Mouse (Mus musculus): ENCODE results near the gene Plxna2. TPM values are rescaled to one million over a fixed set of nuclear protein-coding genes. Genes with fewer than 3 reads are reported as not detected.
A peak's percentile ranks its signal among the peaks of the same experiment; 100 is the strongest.

Gene Plxna2
- polyA plus RNA-seq, 1 experiment from 2014 or later = 6.0 TPM

DNA sequence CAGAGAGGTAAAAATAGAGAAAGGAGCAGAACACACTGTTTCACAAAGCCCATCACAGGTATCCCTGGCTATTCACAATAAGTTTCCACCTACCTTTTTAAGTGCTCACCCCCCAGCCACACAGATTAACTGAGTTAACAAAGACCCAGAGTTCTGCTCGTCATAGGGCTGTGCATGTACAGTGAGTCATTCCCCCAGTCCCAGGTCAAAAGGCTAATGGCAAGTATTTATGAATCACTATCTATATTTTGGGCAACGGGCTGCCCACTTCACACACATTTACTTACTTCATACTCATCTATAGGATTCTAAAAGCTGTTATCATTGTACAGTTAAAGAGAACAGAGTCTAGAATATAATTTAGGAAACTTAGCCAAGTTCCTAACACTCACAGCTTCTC is 70.1 kb downstream of the Plxna2 start:
- no peak for ATAC-seq (ENCODE audit: low FRiP score, low TSS enrichment)
- no peak overlapping the region for H3K4me3 ChIP-seq (ENCODE audit: low read length)
- no peak overlapping the region for H3K27ac ChIP-seq (ENCODE audit: low read length)
- H3K9ac ChIP-seq (replicated peaks; ENCODE audit: low read length) = no peak overlapping the region
- 50% methylated on average over 2 of the region's 2 CpGs for WGBS
- H3K36me3 ChIP-seq (ENCODE audit: insufficient read depth, low read length) = no peaks in the 10 kb centered on the region
- no peak overlapping the region for H3K4me2 ChIP-seq (replicated peaks; ENCODE audit: low read depth, low read length)
- H3K9me3 ChIP-seq (ENCODE audit: low read length) = no peaks in the 10 kb centered on the region
- no peaks in the 10 kb centered on the region for H3K27me3 ChIP-seq (ENCODE audit: insufficient read depth, low read length)
- no peaks in the 10 kb centered on the region for H3K4me1 ChIP-seq (ENCODE audit: insufficient read depth, low read length)

DNA sequence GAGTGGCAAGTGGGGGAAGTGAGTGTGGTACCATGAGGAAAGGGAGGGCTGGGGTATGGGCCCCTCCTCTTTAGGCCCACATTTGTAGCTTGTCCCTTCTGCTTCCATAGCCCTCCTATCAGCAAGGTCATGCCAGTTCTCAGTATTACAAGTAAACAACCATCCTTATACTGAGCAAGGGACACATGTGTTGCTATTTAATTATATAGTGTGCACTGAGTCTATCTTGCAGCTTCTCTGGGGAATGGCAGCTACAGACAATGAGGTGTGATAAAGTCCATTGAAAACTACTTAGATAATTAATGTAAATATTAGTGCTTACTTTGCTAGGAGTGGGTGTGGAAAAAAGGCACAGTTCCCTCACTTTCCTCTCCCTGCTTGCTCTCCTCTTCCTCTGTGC is 75.0 kb downstream of the Plxna2 start:
- no peaks in the 10 kb centered on the region for H3K9me3 ChIP-seq (ENCODE audit: low read length)
- ATAC-seq (ENCODE audit: low FRiP score, low TSS enrichment) = no peak
- no peak overlapping the region for H3K4me2 ChIP-seq (replicated peaks; ENCODE audit: low read depth, low read length)
- H3K27ac ChIP-seq (ENCODE audit: low read length) = no peak overlapping the region
- H3K4me1 ChIP-seq (ENCODE audit: insufficient read depth, low read length) = peaks cover 4% of the 10 kb centered on the region
- no peaks in the 10 kb centered on the region for H3K27me3 ChIP-seq (ENCODE audit: insufficient read depth, low read length)
- H3K36me3 ChIP-seq (ENCODE audit: insufficient read depth, low read length) = no peaks in the 10 kb centered on the region
- no peak overlapping the region for H3K4me3 ChIP-seq (ENCODE audit: low read length)
- no peak overlapping the region for H3K9ac ChIP-seq (replicated peaks; ENCODE audit: low read length)

DNA sequence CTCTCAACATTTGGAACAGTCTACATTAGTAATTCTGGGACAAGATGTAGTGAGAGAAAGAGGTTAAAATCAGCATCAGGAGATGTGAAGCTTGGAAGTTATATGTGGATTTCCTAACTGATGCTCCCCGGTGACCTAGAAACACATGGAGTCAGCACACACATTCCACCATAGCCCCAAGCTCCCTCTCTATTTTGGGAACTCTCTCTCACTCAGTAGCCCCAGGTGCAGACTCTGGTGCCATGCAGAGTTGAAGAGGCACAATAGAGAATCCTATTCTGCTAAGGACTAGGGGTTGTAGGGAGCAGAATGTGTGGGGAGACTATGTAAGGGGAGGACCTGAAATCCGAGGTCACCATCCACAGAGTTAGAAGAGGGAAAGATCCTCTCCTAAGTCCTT is 75.5 kb downstream of the Plxna2 start:
- Histone ChIP-seq H3K4me3 (ENCODE audit: low read length) (no peak overlapping the region), H3K4me2 (replicated peaks; ENCODE audit: low read depth, low read length) (no peak overlapping the region), H3K27ac (ENCODE audit: low read length) (no peak overlapping the region), H3K4me1 (ENCODE audit: insufficient read depth, low read length) (peaks cover 4% of the 10 kb centered on the region), H3K36me3 (ENCODE audit: insufficient read depth, low read length) (no peaks in the 10 kb centered on the region), H3K9ac (replicated peaks; ENCODE audit: low read length) (no peak overlapping the region), H3K27me3 (ENCODE audit: insufficient read depth, low read length) (no peaks in the 10 kb centered on the region), H3K9me3 (ENCODE audit: low read length) (no peaks in the 10 kb centered on the region)
- ATAC-seq (ENCODE audit: low FRiP score, low TSS enrichment) = no peak
- 81% methylated on average over 2 of the region's 2 CpGs for WGBS

DNA sequence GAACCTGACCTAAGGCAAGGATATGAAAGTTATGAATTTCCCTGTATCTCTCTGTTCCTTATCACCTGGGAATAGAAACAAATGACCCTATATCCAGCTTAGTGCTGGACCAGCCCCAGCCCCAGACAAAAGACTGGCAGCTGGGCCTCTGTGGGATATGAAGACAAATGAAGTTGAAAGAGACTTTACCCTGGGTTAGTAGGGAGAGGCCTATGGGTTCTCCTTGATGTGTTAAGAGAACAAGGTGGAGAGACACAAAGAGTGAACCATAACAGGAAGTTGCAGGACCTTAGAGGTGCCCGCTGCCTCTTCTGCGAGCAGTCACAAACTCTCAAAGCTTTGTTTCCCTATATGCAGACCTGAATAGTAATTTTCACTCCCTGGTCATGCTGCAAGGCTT is 76.8 kb downstream of the Plxna2 start:
- H3K27me3 ChIP-seq (ENCODE audit: insufficient read depth, low read length) = no peaks in the 10 kb centered on the region

DNA sequence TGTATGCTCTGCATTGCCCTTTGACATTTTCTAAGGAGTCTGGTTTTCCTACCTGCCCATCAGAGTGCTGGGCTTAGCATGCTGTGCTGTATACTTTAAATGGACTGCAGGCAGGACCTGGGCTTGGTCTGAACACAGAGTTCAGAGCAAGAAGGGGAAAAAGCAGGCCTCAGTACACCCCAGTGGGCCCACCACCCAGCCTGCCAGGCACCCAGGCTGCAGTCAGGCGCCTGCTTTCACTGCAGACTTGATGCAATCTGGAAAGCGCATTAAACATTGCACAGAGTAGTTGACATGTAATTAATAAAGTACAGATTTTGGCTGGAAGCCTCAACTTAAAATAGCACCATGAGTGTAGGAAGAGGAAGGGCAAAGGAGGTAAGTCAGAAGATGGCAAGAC is 79.4 kb downstream of the Plxna2 start:
- Histone ChIP-seq H3K36me3 (ENCODE audit: insufficient read depth, low read length) (no peaks in the 10 kb centered on the region), H3K4me2 (replicated peaks; ENCODE audit: low read depth, low read length) (no peak overlapping the region), H3K9me3 (ENCODE audit: low read length) (no peaks in the 10 kb centered on the region), H3K27me3 (ENCODE audit: insufficient read depth, low read length) (no peaks in the 10 kb centered on the region), H3K4me3 (ENCODE audit: low read length) (no peak overlapping the region), H3K27ac (ENCODE audit: low read length) (no peak overlapping the region), H3K9ac (replicated peaks; ENCODE audit: low read length) (no peak overlapping the region), H3K4me1 (ENCODE audit: insufficient read depth, low read length) (peaks cover 4% of the 10 kb centered on the region)
- no peak for ATAC-seq (ENCODE audit: low FRiP score, low TSS enrichment)
- 61% methylated on average over 2 of the region's 2 CpGs for WGBS

More for the DNA sequence above, 76.8 kb downstream of the Plxna2 start:
- Histone ChIP-seq H3K4me3 (ENCODE audit: low read length) (no peak overlapping the region), H3K36me3 (ENCODE audit: insufficient read depth, low read length) (no peaks in the 10 kb centered on the region), H3K9ac (replicated peaks; ENCODE audit: low read length) (no peak overlapping the region), H3K9me3 (ENCODE audit: low read length) (no peaks in the 10 kb centered on the region), H3K4me2 (replicated peaks; ENCODE audit: low read depth, low read length) (no peak overlapping the region), H3K4me1 (ENCODE audit: insufficient read depth, low read length) (peaks cover 4% of the 10 kb centered on the region), H3K27ac (ENCODE audit: low read length) (no peak overlapping the region)
- no peak for ATAC-seq (ENCODE audit: low FRiP score, low TSS enrichment)
- 94% methylated on average over 2 of the region's 2 CpGs for WGBS

DNA sequence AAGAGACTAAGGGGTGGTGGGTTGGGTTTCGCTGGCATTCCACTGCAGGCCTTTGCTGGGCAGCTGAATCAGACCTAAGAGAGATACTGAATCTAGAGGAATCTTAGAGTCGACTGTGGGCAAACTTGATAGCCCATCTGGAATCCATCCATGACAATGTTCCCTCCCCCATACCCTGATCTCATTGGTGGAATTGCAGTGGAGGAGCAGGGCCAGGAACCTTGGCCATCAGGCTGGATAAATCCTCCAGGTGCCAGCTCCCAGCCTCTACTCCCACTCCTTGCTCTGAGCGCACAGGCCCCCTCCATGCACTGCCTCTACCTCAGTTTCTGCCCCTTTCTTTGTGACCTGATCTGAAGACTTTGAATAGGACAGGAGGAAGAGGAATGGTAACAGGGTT is 81.3 kb downstream of the Plxna2 start:
- Histone ChIP-seq H3K27me3 (ENCODE audit: insufficient read depth, low read length) (no peaks in the 10 kb centered on the region), H3K4me3 (ENCODE audit: low read length) (no peak overlapping the region), H3K9ac (replicated peaks; ENCODE audit: low read length) (no peak overlapping the region), H3K27ac (ENCODE audit: low read length) (no peak overlapping the region), H3K4me1 (ENCODE audit: insufficient read depth, low read length) (peaks cover 14% of the 10 kb centered on the region), H3K9me3 (ENCODE audit: low read length) (no peaks in the 10 kb centered on the region), H3K36me3 (ENCODE audit: insufficient read depth, low read length) (no peaks in the 10 kb centered on the region), H3K4me2 (replicated peaks; ENCODE audit: low read depth, low read length) (no peak overlapping the region)
- WGBS = 60% methylated on average over 3 of the region's 3 CpGs
- peak; percentile 60; the same call in 1 of the 2 replicates for ATAC-seq (ENCODE audit: low FRiP score, low TSS enrichment)

DNA sequence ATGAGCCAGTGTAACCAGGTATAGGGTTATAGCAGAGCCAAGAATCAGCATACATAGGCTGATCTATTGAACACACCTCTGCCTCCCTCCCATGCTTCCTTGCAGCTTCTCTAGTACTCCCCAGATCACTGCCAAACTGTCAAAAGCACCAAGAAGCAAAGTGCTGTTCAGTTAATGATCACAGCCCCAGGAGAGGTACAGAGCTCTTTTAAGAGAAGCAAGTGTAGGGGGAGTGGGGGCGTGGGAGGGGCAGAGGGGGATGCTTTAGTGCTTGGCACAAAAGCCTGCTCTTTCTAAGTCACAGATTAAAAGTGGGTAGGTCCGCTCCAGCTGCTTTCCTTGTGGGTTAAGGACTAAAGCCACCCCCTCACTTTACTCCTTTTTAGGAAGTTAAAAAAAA is 85.2 kb downstream of the Plxna2 start:
- 23% methylated on average over 2 of the region's 2 CpGs for WGBS
- peaks cover 11% of the 10 kb centered on the region; the same call in 1 of the 2 replicates for H3K4me1 ChIP-seq (ENCODE audit: insufficient read depth, low read length)
- no peak overlapping the region for H3K9ac ChIP-seq (replicated peaks; ENCODE audit: low read length)
- ATAC-seq (ENCODE audit: low FRiP score, low TSS enrichment) = peak; percentile 62; the same call in 1 of the 2 replicates
- no peaks in the 10 kb centered on the region for H3K36me3 ChIP-seq (ENCODE audit: insufficient read depth, low read length)
- no peak overlapping the region for H3K27ac ChIP-seq (ENCODE audit: low read length)
- H3K4me2 ChIP-seq (replicated peaks; ENCODE audit: low read depth, low read length) = no peak overlapping the region
- no peaks in the 10 kb centered on the region for H3K27me3 ChIP-seq (ENCODE audit: insufficient read depth, low read length)
- H3K4me3 ChIP-seq (ENCODE audit: low read length) = no peak overlapping the region
- H3K9me3 ChIP-seq (ENCODE audit: low read length) = no peaks in the 10 kb centered on the region

DNA sequence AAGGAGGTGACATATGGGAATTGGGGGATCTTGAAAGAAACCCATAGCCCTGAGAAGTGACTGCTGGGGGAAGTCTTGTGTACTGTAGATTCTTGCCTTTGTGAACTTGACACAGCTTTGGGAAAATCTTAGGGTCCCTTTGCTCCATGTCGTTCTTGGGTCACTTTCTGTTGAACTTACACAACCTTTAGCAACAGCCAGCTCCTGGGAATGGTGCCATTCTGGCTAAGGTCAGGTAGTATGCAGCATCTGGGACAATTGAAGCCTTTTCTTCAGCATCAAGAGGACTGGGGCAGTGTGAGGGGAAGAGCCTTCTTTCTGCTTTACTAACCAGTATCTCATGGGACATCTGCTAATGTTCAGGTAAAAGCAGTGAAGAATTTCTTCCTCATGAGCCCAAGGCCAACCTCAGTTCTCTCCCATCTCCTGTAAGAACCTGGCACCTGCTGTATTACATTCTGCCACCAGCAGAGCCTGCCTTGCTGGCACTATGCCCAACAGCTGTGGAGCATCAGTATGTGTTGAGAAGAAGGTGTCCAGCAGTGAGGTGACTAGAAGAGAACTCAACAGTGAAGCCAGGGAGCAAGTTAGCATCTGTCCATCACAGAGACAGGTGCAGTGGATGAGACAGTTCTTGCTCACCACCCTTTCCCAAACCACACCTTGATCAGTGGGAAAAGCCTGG is 86.3 kb downstream of the Plxna2 start:
- H3K9me3 ChIP-seq (ENCODE audit: low read length) = no peaks in the 10 kb centered on the region
- WGBS = 61% methylated on average over 1 of the region's 1 CpGs
- no peak overlapping the region for H3K4me2 ChIP-seq (replicated peaks; ENCODE audit: low read depth, low read length)
- no peak overlapping the region for H3K9ac ChIP-seq (replicated peaks; ENCODE audit: low read length)
- H3K27me3 ChIP-seq (ENCODE audit: insufficient read depth, low read length) = no peaks in the 10 kb centered on the region
- peaks cover 11% of the 10 kb centered on the region; the same call in 1 of the 2 replicates for H3K4me1 ChIP-seq (ENCODE audit: insufficient read depth, low read length)
- no peak for ATAC-seq (ENCODE audit: low FRiP score, low TSS enrichment)
- H3K27ac ChIP-seq (ENCODE audit: low read length) = no peak overlapping the region
- no peaks in the 10 kb centered on the region for H3K36me3 ChIP-seq (ENCODE audit: insufficient read depth, low read length)
- no peak overlapping the region for H3K4me3 ChIP-seq (ENCODE audit: low read length)

DNA sequence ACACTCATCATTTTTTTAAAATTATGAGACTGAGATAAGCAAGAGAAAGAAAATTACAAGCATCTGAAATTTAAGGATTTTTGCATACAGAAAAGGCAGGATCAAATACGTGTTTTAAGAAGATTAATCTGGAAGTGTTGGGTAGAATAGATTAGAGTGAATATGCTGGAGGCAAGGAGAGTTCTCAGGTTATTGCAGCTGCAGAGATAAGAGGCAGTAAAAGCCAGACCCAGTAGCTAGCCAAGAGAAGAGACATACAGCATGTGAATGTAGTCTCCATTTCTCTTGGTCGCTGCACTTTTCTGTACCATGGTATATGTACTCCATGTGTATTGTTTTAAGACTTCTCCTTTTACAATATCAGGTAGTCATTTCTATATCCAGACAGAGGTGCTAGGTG is 88.5 kb downstream of the Plxna2 start:
- Histone ChIP-seq H3K27me3 (ENCODE audit: insufficient read depth, low read length) (no peaks in the 10 kb centered on the region), H3K36me3 (ENCODE audit: insufficient read depth, low read length) (no peaks in the 10 kb centered on the region), H3K27ac (ENCODE audit: low read length) (no peak overlapping the region), H3K4me3 (ENCODE audit: low read length) (no peak overlapping the region), H3K4me1 (ENCODE audit: insufficient read depth, low read length) (peaks cover 11% of the 10 kb centered on the region; the same call in 1 of the 2 replicates), H3K9me3 (ENCODE audit: low read length) (no peaks in the 10 kb centered on the region), H3K9ac (replicated peaks; ENCODE audit: low read length) (no peak overlapping the region), H3K4me2 (replicated peaks; ENCODE audit: low read depth, low read length) (no peak overlapping the region)
- no peak for ATAC-seq (ENCODE audit: low FRiP score, low TSS enrichment)
- 75% methylated on average over 2 of the region's 2 CpGs for WGBS

DNA sequence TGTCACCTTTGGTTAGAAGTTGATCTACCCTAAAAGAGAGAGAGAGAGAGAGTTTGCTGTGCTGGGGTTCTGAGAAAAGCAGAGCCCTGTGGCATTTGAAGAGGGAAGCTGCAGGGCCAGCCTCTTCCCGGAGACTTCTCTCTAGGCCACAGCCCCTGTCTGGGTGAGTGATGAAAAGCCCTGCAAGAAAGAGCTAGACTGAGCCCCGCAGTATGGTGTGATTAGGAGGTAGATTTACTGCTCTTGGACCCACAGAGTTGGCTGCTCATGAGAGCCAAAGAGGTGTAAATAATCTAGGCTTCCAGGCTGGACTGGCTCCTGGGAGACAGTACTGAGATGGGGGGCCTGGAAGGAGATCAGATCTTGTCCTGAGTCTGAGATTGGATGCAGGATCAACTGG is 94.4 kb downstream of the Plxna2 start:
- 0 out of 2 replicates have a peak, but pooled peaks have one; percentile 30 for ATAC-seq (ENCODE audit: low FRiP score, low TSS enrichment)
- Histone ChIP-seq H3K4me1 (ENCODE audit: insufficient read depth, low read length) (peaks cover 14% of the 10 kb centered on the region; the same call in 1 of the 2 replicates), H3K4me3 (ENCODE audit: low read length) (no peak overlapping the region), H3K36me3 (ENCODE audit: insufficient read depth, low read length) (no peaks in the 10 kb centered on the region), H3K27me3 (ENCODE audit: insufficient read depth, low read length) (no peaks in the 10 kb centered on the region), H3K9me3 (ENCODE audit: low read length) (no peaks in the 10 kb centered on the region), H3K27ac (ENCODE audit: low read length) (no peak overlapping the region), H3K4me2 (replicated peaks; ENCODE audit: low read depth, low read length) (no peak overlapping the region), H3K9ac (replicated peaks; ENCODE audit: low read length) (no peak overlapping the region)
- 8% methylated on average over 2 of the region's 2 CpGs for WGBS
